Mouse (Mus musculus): ENCODE measurements around the gene Fstl5. TPM values are rescaled to one million over a fixed set of nuclear protein-coding genes. Genes with fewer than 3 reads are reported as not detected.

Fstl5 gene
- polyA plus RNA-seq, 1 experiment from 2014 or later, result 8.1 TPM

- Histone ChIP-seq H3K27ac (ENCODE audit: low read length) (no peak overlapping the region), H3K9ac (replicated peaks; ENCODE audit: low read depth, low read length) (no peak overlapping the region), H3K4me1 (ENCODE audit: control insufficient read depth, insufficient read depth, low read length) (no peaks in the 10 kb centered on the region), H3K4me3 (ENCODE audit: low read depth, low read length) (no peak overlapping the region), H3K9me3 (ENCODE audit: control insufficient read depth, low read depth, low read length) (no peaks in the 10 kb centered on the region), H3K27me3 (ENCODE audit: control insufficient read depth, insufficient read depth, low read length) (no peaks in the 10 kb centered on the region), H3K36me3 (ENCODE audit: control insufficient read depth, insufficient read depth, low read length) (no peaks in the 10 kb centered on the region), H3K4me2 (replicated peaks; ENCODE audit: low read depth, low read length) (no peak overlapping the region)
- 63% methylated on average over 1 of the region's 1 CpGs for WGBS
- no peak for ATAC-seq (ENCODE audit: insufficient number of reproducible peaks, insufficient read depth, low FRiP score, low read depth)
These were observed 623.1 kb downstream of the Fstl5 start for GRCm38 (mm10) chr3:76697134-76697629.

GRCm38 (mm10) chr3:76739221-76739620 is 665.2 kb downstream of the Fstl5 start:
- no peak for ATAC-seq (ENCODE audit: insufficient number of reproducible peaks, insufficient read depth, low FRiP score, low read depth)
- Histone ChIP-seq H3K36me3 (ENCODE audit: control insufficient read depth, insufficient read depth, low read length) (no peaks in the 10 kb centered on the region), H3K27me3 (ENCODE audit: control insufficient read depth, insufficient read depth, low read length) (no peaks in the 10 kb centered on the region), H3K4me3 (ENCODE audit: low read depth, low read length) (no peak overlapping the region), H3K9ac (replicated peaks; ENCODE audit: low read depth, low read length) (no peak overlapping the region), H3K9me3 (ENCODE audit: control insufficient read depth, low read depth, low read length) (no peaks in the 10 kb centered on the region), H3K27ac (ENCODE audit: low read length) (no peak overlapping the region), H3K4me1 (ENCODE audit: control insufficient read depth, insufficient read depth, low read length) (no peaks in the 10 kb centered on the region), H3K4me2 (replicated peaks; ENCODE audit: low read depth, low read length) (no peak overlapping the region)
- 80% methylated on average over 2 of the region's 2 CpGs for WGBS

Other genes starting within 250 kb of the Fstl5 start
- gene Golim4, start 117.3 kb upstream of the Fstl5 start, polyA plus RNA-seq (2014; fragmentation: Nextera tagmentation; extraction: Ambion mirVana), result 59.2 and 66.0 TPM in 2 replicates

Data from stomach, embryonic 14.5 days (tissue).